Mouse (Mus musculus): ENCODE results near the gene Olfml3. TPM values are rescaled to one million over a fixed set of nuclear protein-coding genes. Genes with fewer than 3 reads are reported as not detected.

The Olfml3 gene
- polyA plus RNA-seq, 2 experiments, result 1.2 to 1.7 TPM

GRCm38 (mm10) chr3:103780271-103780670 lies 42.5 kb upstream of the Olfml3 start:
- Histone ChIP-seq H3K4me1 (replicated peaks; ENCODE audit: control insufficient read depth in 2 of 2, insufficient read depth in 2 of 2, low read length in 1 of 2) (peaks cover 10 to 24% of the 10 kb centered on the region in 2 experiments), H3K4me2 (ENCODE audit: low read depth) (no peak overlapping the region), H3K27ac (no peak overlapping the region), H3K4me3 (ENCODE audit: insufficient read depth in 1 of 2, low read depth in 2 of 2, low read length in 2 of 2) (no peak overlapping the region), H3K9ac (replicated peaks) (no peak overlapping the region), H3K36me3 (replicated peaks; ENCODE audit: control insufficient read depth, insufficient read depth, low read depth) (peaks cover 33% of the 10 kb centered on the region), H3K27me3 (ENCODE audit: control insufficient read depth, insufficient read depth, low read length) (no peaks in the 10 kb centered on the region), H3K9me3 (ENCODE audit: control insufficient read depth, low read length) (no peaks in the 10 kb centered on the region)
- TF ChIP-seq CTCF (IDR thresholded peaks at IDR 0.05; ENCODE audit: low read depth), result no peak
- no peak for TF ChIP-seq EP300 (IDR thresholded peaks at IDR 0.05; ENCODE audit: low read depth)
- 75% methylated on average over 3 of the region's 3 CpGs for WGBS (ENCODE audit: insufficient replicate concordance)
- ATAC-seq (ENCODE audit: insufficient read depth) (no peak), DNase-seq (ENCODE audit: low read depth in 3 of 3, low spot score in 3 of 3) (no peak)

GRCm38 (mm10) chr3:103779183-103779582 lies 41.4 kb upstream of the Olfml3 start:
- H3K27ac ChIP-seq, result no peak overlapping the region
- peaks cover 5 to 21% of the 10 kb centered on the region in 2 experiments for H3K4me1 ChIP-seq (replicated peaks; ENCODE audit: control insufficient read depth in 2 of 2, insufficient read depth in 2 of 2, low read length in 1 of 2)
- no peak overlapping the region for H3K9ac ChIP-seq (replicated peaks)
- H3K27me3 ChIP-seq (ENCODE audit: control insufficient read depth, insufficient read depth, low read length), result no peaks in the 10 kb centered on the region
- no peaks in the 10 kb centered on the region for H3K9me3 ChIP-seq (ENCODE audit: control insufficient read depth, low read length)
- TF ChIP-seq CTCF (IDR thresholded peaks at IDR 0.05; ENCODE audit: low read depth), result no peak
- TF ChIP-seq EP300 (IDR thresholded peaks at IDR 0.05; ENCODE audit: low read depth), result no peak
- H3K36me3 ChIP-seq (replicated peaks; ENCODE audit: control insufficient read depth, insufficient read depth, low read depth), result peaks cover 41% of the 10 kb centered on the region
- ATAC-seq (ENCODE audit: insufficient read depth) (no peak), DNase-seq (ENCODE audit: low read depth in 3 of 3, low spot score in 3 of 3) (no peak)
- no peak overlapping the region for H3K4me2 ChIP-seq (ENCODE audit: low read depth)
- H3K4me3 ChIP-seq (ENCODE audit: insufficient read depth in 1 of 2, low read depth in 2 of 2, low read length in 2 of 2), result no peak overlapping the region
- WGBS (ENCODE audit: insufficient replicate concordance), result 49% methylated on average over 7 of the region's 7 CpGs

- Histone ChIP-seq H3K27ac (no peak overlapping the region), H3K4me2 (ENCODE audit: low read depth) (no peak overlapping the region), H3K27me3 (ENCODE audit: control insufficient read depth, insufficient read depth, low read length) (no peaks in the 10 kb centered on the region), H3K9ac (replicated peaks) (no peak overlapping the region), H3K9me3 (ENCODE audit: control insufficient read depth, low read length) (no peaks in the 10 kb centered on the region), H3K4me1 (replicated peaks; ENCODE audit: control insufficient read depth in 2 of 2, insufficient read depth in 2 of 2, low read length in 1 of 2) (peaks cover 5 to 16% of the 10 kb centered on the region in 2 experiments), H3K4me3 (ENCODE audit: insufficient read depth in 1 of 2, low read depth in 2 of 2, low read length in 2 of 2) (no peak overlapping the region), H3K36me3 (replicated peaks; ENCODE audit: control insufficient read depth, insufficient read depth, low read depth) (peaks cover 46% of the 10 kb centered on the region)
- TF ChIP-seq CTCF (IDR thresholded peaks at IDR 0.05; ENCODE audit: low read depth) (no peak), EP300 (IDR thresholded peaks at IDR 0.05; ENCODE audit: low read depth) (no peak)
- 67% methylated on average over 6 of the region's 6 CpGs for WGBS (ENCODE audit: insufficient replicate concordance)
- ATAC-seq (ENCODE audit: insufficient read depth), result no peak
- DNase-seq (ENCODE audit: low read depth in 3 of 3, low spot score in 3 of 3), result no peak
Measured at GRCm38 (mm10) chr3:103778660-103779059, 40.9 kb upstream of the Olfml3 start.

- Histone ChIP-seq H3K9me3 (ENCODE audit: control insufficient read depth, low read length) (no peaks in the 10 kb centered on the region), H3K4me1 (replicated peaks; ENCODE audit: control insufficient read depth in 2 of 2, insufficient read depth in 2 of 2, low read length in 1 of 2) (peaks cover 2 to 11% of the 10 kb centered on the region in 2 experiments), H3K9ac (replicated peaks) (no peak overlapping the region), H3K27me3 (ENCODE audit: control insufficient read depth, insufficient read depth, low read length) (no peaks in the 10 kb centered on the region), H3K4me3 (ENCODE audit: insufficient read depth in 1 of 2, low read depth in 2 of 2, low read length in 2 of 2) (no peak overlapping the region), H3K4me2 (ENCODE audit: low read depth) (no peak overlapping the region), H3K36me3 (replicated peaks; ENCODE audit: control insufficient read depth, insufficient read depth, low read depth) (peaks cover 51% of the 10 kb centered on the region), H3K27ac (no peak overlapping the region)
- 80% methylated on average over 11 of the region's 11 CpGs for WGBS (ENCODE audit: insufficient replicate concordance)
- TF ChIP-seq CTCF (IDR thresholded peaks at IDR 0.05; ENCODE audit: low read depth) (no peak), EP300 (IDR thresholded peaks at IDR 0.05; ENCODE audit: low read depth) (no peak)
- ATAC-seq (ENCODE audit: insufficient read depth) (no peak), DNase-seq (ENCODE audit: low read depth in 3 of 3, low spot score in 3 of 3) (no peak)
Measured at GRCm38 (mm10) chr3:103777940-103778339, 40.1 kb upstream of the Olfml3 start.

GRCm38 (mm10) chr3:103774009-103774408 lies 36.2 kb upstream of the Olfml3 start:
- Histone ChIP-seq H3K9me3 (ENCODE audit: control insufficient read depth, low read length) (no peaks in the 10 kb centered on the region), H3K4me3 (ENCODE audit: insufficient read depth in 1 of 2, low read depth in 2 of 2, low read length in 2 of 2) (no peak overlapping the region), H3K4me1 (replicated peaks; ENCODE audit: control insufficient read depth in 2 of 2, insufficient read depth in 2 of 2, low read length in 1 of 2) (peaks cover 0 to 2% of the 10 kb centered on the region in 2 experiments; a peak in 2 of 4 replicates), H3K9ac (replicated peaks) (no peak overlapping the region), H3K36me3 (replicated peaks; ENCODE audit: control insufficient read depth, insufficient read depth, low read depth) (peaks cover 72% of the 10 kb centered on the region), H3K27me3 (ENCODE audit: control insufficient read depth, insufficient read depth, low read length) (no peaks in the 10 kb centered on the region), H3K4me2 (ENCODE audit: low read depth) (no peak overlapping the region), H3K27ac (no peak overlapping the region)
- no peak for DNase-seq (ENCODE audit: low read depth in 3 of 3, low spot score in 3 of 3)
- no peak for TF ChIP-seq EP300 (IDR thresholded peaks at IDR 0.05; ENCODE audit: low read depth)
- TF ChIP-seq CTCF (IDR thresholded peaks at IDR 0.05; ENCODE audit: low read depth), result no peak
- 88% methylated on average over 15 of the region's 15 CpGs for WGBS (ENCODE audit: insufficient replicate concordance)
- no peak for ATAC-seq (ENCODE audit: insufficient read depth)
